Mouse (Mus musculus) G1E-ER4 (cell line): ENCODE measurements around the gene Atp23. TPM values are rescaled to one million over a fixed set of nuclear protein-coding genes. Genes with fewer than 3 reads are reported as not detected.

Experiments used
- GATA1 ChIP-seq: IDR thresholded peaks from one replicate; pipeline ENCODE4 v1.8.0; 2012; ENCODE audit warnings: low read length, inconsistent platforms
- polyA plus RNA-seq: library from polyadenylated mRNA; stranded (reverse); fragments of >175 nt; gene quantifications from 2 replicates; pipeline ENCODE4 v1.2.3, GENCODE M21; 2012

Gene Atp23
- polyA plus RNA-seq, 1 experiment: 19.8 TPM

- TF ChIP-seq GATA1: no peak
Observed at GRCm38 (mm10) chr10:126927101-126927961, 26.2 kb upstream of the Atp23 start.

GRCm38 (mm10) chr10:126925391-126925790, 24.2 kb upstream of the Atp23 start:
- TF ChIP-seq GATA1: no peak

- TF ChIP-seq GATA1: no peak
Observed at GRCm38 (mm10) chr10:126924087-126924486, 22.9 kb upstream of the Atp23 start.

GRCm38 (mm10) chr10:126920220-126920619, 19.1 kb upstream of the Atp23 start:
- TF ChIP-seq GATA1: no peak

- TF ChIP-seq GATA1: no peak
Observed at GRCm38 (mm10) chr10:126919067-126919466, 17.9 kb upstream of the Atp23 start.

GRCm38 (mm10) chr10:126914288-126914687, 13.1 kb upstream of the Atp23 start:
- no peak for TF ChIP-seq GATA1

- no peak for TF ChIP-seq GATA1
Observed at GRCm38 (mm10) chr10:126911479-126911878, 10.3 kb upstream of the Atp23 start.

GRCm38 (mm10) chr10:126906811-126907210, 5.7 kb upstream of the Atp23 start:
- TF ChIP-seq GATA1: no peak

- no peak for TF ChIP-seq GATA1
Observed at GRCm38 (mm10) chr10:126905650-126906075, 4.5 kb upstream of the Atp23 start.

- TF ChIP-seq GATA1: no peak
Observed at GRCm38 (mm10) chr10:126905086-126905485, 3.9 kb upstream of the Atp23 start.

GRCm38 (mm10) chr10:126904221-126904620, 3.1 kb upstream of the Atp23 start:
- TF ChIP-seq GATA1: no peak

GRCm38 (mm10) chr10:126901488-126901843, 311 bp upstream of the Atp23 start:
- TF ChIP-seq GATA1: no peak

GRCm38 (mm10) chr10:126895891-126896290, 5.3 kb downstream of the Atp23 start:
- no peak for TF ChIP-seq GATA1

- TF ChIP-seq GATA1: no peak
Observed at GRCm38 (mm10) chr10:126894061-126894460, 7.1 kb downstream of the Atp23 start.

GRCm38 (mm10) chr10:126893145-126893544, 8.0 kb downstream of the Atp23 start:
- TF ChIP-seq GATA1: no peak

- no peak for TF ChIP-seq GATA1
Observed at GRCm38 (mm10) chr10:126873755-126874154, 27.4 kb downstream of the Atp23 start.

- TF ChIP-seq GATA1: no peak
Observed at GRCm38 (mm10) chr10:126872256-126872655, 28.9 kb downstream of the Atp23 start.
